Mouse (Mus musculus) ZHBTc4 (cell line): ENCODE data around the gene Tubb4b.
"Not testable (repeated sequence)": the region's sequence is repeated elsewhere in the genome, so short reads cannot be mapped to it uniquely, and the experiment has no call there.

ENCODE experiments used
- DNase-seq: peaks from one replicate; pipeline ENCODE4 v3.0.0-alpha.2; 2011; ENCODE audit warnings: low read depth, low spot score

The Tubb4b gene

DNA sequence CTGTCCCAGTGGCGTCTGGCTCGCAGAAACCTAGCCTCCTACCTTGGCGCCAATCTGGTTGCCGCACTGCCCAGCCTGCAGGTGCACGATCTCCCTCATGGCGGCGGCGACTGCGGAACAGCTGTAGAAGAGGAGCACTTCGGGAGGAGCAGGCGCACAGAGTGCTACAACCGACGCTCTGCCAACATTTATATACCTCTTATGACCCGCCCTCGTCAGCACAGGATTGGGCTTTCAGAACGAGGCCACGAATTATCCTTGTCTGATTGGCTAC, at the start of gene Tubb4b:
Tubb4b (minus strand) TSS at position 211 of the 274 bp plus-strand sequence.
- no peak for DNase-seq

GRCm38 (mm10) chr2:25273010-25273409, 48.5 kb upstream of the Tubb4b start:
- DNase-seq: no peak

DNA sequence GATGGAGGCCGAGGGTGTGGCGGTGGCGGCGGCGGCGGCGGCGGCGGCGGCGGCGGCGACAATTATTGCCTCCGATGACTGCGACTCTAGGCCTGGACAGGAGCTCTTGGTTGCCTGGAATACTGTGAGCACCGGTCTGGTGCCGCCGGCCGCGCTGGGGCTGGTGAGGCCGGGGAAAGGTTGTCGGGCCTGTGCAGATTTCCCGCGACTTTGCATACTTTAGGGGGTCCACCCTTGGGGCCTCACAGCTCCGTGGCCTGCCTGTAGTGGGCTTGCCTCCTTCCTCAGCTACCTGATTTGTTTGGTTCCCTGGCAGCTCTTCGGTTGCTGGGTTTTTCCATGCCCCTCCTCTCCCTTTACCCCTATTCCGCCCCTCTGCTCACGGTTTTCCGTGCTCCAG, 48.0 kb upstream of the Tubb4b start:
- DNase-seq: no peak

DNA sequence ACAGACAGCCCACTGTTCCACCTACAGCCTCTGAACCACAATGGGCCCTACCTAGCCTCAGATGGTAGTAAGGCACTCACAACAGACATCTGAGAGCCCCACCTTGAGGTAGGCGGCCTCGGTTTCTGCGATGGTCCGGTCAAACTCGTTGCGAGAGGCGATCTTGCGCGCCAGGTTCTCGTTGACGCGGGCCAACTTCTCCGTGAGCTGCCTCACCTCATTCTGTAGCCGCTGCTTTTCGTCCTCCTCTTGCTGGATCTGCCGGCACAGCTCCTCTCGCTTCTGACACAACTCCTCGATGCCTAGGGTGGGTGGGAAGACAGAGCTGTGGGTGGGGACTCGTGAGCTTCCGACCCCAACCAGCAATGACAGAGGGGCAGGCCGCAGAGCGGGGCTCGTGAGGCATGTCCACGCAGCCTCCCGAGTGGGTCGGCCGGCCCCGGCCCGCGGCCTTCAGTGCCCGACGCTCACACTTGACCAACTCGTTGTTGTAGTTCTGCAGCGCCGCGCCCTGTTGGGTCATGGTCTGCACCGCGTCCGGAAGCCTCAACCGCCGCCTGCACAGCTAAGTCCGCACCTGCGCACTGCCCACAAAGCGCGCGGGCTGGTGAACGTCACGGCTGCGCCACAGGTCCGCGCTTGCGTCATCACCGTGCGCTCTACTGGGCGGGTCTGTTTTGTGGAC, 47.5 kb upstream of the Tubb4b start, which contains the start of the genes Ssna1 and Anapc2:
Ssna1 (minus strand) TSS at position 612 of the 685 bp plus-strand sequence.
Anapc2 (plus strand) TSS at position 652 of the 685 bp plus-strand sequence.
- DNase-seq: peak; percentile 99

DNA sequence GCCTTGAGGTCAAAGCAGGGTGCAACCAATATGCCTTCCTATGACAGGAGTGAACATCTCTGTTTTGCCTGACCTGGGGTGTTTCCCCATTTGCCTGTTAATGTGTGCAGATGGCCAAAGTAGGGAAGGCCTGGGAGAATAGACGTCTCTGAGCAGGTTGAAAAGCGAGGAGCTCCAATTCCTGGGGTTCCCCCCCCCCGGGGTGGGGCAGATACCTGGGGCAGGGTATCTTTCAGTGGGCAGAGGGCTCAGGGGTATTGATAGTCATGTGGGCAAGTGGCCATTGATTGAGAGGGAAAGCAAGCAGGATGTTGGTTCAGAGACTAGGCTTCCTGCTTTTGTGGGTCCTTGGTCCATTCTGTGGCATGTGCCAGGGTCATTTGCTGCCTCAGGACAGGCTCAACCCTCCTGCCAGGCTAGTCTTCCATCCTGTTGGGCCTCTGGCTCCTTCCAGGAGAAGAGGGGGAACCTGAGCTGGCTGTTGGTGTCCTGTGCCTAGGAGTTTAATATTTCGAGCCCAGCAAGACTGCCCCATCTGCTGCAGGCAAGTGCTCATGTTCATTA, 43.3 kb upstream of the Tubb4b start:
- no peak for DNase-seq

DNA sequence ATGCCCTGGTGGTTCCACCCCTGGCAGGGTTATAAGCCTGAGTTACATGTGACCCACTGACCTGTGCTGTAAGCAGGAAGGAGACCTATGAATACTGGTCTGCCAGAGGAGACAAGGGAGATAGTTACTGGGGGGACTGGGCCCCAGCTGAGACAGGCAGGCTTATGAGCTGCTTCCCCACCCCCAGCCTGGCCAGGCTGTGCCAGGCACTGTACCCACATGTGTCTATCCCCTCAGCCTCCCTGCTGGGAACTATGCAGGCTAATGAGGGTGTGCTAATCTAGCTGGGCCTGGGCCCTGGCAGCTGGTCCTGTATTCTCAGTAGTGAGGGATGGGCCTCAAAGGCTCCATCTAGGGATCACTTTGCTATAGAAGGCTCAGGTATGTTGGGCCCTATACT, 42.7 kb upstream of the Tubb4b start:
- no peak for DNase-seq

- DNase-seq: peak; percentile 71
These were observed 42.2 kb upstream of the Tubb4b start for GRCm38 (mm10) chr2:25266720-25267119.

- DNase-seq: peak; percentile 61
These were observed 41.6 kb upstream of the Tubb4b start for GRCm38 (mm10) chr2:25265897-25266656.

GRCm38 (mm10) chr2:25264851-25265250, 40.3 kb upstream of the Tubb4b start:
- no peak for DNase-seq

DNA sequence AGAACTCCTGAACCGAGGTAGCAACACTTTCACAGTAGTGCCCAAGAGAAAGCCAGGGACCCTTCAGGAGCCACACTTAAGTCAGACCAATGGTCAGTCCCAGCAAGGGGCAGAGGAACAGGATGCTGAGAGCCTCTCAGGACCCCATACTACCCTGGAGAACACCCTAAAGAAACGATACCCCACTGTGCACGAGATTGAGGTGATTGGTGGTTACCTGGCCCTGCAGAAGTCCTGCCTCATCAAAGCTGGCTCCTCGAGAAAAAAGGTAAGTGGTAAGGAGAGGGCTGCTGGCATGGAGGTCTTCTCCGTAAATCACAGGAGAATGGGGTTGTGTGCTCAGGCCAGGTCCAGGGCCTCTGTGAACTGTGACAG, 39.8 kb upstream of the Tubb4b start:
- DNase-seq: no peak

- DNase-seq: no peak
These were observed 39.3 kb upstream of the Tubb4b start for GRCm38 (mm10) chr2:25263623-25264285.

GRCm38 (mm10) chr2:25262795-25263622, 38.5 kb upstream of the Tubb4b start:
- peak; percentile 80 for DNase-seq

DNA sequence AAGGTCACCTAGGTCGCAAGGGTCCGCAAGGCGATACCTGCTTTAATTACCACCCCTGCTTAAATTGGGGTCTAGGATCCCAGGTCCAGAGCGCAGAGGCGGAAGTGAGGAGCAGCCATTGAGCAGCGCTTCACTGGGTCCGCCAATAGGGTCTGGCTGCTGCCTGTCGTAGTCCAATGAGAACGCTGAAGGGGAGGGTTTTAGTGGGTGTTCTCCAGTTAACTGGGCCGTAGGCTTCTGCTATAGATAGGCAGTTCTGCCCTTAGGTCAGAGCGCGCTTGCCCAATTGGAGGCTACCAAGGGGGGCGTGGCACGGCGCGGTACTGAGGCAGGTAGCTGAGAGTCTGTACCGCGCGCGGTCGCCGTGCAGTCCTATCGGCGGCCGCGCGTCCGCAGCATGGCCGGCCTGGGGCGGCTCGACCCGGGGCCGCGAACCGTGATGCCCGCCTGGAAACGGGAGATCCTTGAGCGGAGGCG, 37.8 kb upstream of the Tubb4b start, which contains the start of gene Tprn:
Tprn (plus strand) TSS at position 328 of the 477 bp plus-strand sequence.
- DNase-seq: peak; percentile 98

GRCm38 (mm10) chr2:25261870-25262269, 37.4 kb upstream of the Tubb4b start:
- no peak for DNase-seq

DNA sequence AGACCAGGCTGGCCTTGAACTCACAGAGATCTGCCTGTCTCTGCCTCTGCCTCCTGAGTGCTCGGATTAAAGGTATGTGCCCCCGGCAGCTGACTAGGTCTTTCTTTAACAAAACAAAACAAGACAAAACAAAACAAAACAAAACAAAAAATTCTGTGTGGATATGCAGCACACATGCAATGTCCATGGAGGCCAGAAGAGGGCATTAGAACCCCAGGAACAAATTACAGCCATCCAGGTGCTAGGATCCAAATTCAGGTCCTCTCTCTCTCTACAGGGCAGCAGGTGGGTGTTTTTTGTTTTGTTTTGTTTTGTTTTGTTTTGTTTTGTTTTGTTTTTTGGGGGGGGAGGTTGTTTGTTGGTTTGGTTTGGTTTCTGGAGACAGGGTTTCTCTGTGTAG, 34.4 kb upstream of the Tubb4b start:
- DNase-seq: peak; percentile 78

DNA sequence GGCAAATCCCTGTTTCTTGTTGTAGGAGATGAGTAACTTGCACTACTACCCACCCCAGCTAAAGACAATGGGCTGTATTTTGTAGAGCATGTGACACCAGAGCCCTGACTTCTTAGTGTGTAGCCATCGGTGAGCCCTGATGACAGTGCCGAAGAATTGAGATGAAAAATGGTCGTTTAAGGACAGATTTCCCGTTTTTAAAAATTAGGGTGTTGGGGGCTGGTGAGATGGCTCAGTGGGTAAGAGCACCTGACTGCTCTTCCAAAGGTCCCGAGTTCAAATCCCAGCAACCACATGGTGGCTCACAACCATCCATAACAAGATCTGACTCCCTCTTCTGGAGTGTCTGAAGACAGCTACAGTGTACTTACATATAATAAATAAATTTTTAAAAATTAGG, 32.7 kb upstream of the Tubb4b start:
- not testable (repeated sequence) for DNase-seq

GRCm38 (mm10) chr2:25256443-25257109, 32.1 kb upstream of the Tubb4b start:
- peak; percentile 89 for DNase-seq

DNA sequence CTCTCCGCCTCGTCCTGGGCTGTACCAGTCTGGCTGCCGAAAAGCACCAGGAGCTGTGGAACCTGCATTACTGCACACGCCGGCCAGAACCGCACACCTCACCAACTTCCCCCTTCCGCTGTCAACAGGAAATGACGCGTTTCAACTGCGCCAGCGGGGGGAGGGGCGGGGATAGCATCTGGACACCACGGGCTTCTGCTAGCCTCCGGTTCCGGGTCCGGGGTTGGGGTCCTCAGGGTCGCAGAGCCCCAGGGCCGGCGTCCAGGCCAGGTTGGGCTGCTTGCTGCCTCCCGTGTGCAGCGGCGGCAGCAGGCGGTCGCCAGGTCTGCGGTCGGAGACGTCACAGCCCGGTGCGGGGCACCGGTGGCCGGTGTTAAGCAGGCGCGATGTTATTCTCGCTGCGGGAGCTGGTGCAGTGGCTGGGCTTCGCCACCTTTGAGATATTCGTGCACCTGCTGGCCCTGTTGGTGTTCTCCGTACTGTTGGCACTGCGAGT, 30.8 kb upstream of the Tubb4b start, which contains the start of gene Tmem203:
Tmem203 (plus strand) TSS at position 156 of the 496 bp plus-strand sequence.
- peak; percentile 95 for DNase-seq

DNA sequence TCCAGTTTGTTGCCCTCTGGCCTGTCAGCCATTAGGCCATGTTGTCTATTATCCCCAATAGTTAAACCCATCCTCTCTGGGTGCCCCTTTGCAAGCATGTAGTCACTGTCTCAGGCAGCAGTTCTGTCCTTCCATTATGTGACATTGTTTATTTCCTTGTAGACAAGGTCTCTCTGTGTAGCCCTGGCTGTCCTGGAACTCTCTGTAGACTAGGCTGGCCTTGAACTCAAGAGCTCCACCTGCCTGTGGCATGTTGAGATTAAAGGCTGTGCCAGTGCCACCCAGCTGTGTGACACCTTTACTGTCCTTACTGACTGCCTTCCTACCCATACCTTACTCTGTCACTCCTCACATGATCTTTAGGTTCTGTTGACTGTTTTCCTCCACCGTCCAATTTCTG, 27.8 kb upstream of the Tubb4b start:
- peak; percentile 59 for DNase-seq
